Mouse (Mus musculus) stomach, postnatal 0 days (tissue): Measurements from ENCODE around the gene Prkcsh.

Source experiments
- CTCF ChIP-seq: IDR thresholded peaks from 2 replicates; pipeline ENCODE4 v1.5.1; 2016; ENCODE audit warnings: antibody characterized with exemption, low read depth, mild to moderate bottlenecking, moderate library complexity
- EP300 ChIP-seq: optimal IDR thresholded peaks from 2 replicates; pipeline ENCODE3; 2016; ENCODE audit warnings: antibody characterized with exemption

DNA sequence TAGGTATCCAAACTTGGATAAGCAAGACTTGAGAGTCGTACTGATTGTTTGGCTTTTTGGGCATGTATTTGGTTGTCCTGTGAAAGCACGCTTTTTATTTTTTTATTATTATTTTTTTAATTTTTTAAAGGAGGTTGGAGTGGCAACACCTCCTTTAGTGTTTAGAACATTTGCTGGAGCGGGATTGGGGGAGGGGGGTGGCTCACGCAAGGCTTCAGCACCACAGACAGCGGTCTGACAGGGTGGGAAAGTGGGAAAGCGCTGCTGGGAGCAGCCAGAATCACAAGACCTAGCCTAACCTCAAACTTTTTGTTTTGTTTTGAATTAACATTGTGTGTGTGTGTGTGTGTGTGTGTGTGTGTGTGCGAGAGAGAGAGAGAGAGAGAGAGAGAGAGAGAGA lies 51.1 kb downstream of the Prkcsh start:
- no peak for TF ChIP-seq CTCF
- TF ChIP-seq EP300 = no peak
